Mouse (Mus musculus): ENCODE measurements around the gene Ascc2. TPM values are rescaled to one million over a fixed set of nuclear protein-coding genes. Genes with fewer than 3 reads are reported as not detected.

Ascc2 gene
- polyA plus RNA-seq (2012; rRNA removed): 14.0 and 17.8 TPM in 2 replicates

DNA sequence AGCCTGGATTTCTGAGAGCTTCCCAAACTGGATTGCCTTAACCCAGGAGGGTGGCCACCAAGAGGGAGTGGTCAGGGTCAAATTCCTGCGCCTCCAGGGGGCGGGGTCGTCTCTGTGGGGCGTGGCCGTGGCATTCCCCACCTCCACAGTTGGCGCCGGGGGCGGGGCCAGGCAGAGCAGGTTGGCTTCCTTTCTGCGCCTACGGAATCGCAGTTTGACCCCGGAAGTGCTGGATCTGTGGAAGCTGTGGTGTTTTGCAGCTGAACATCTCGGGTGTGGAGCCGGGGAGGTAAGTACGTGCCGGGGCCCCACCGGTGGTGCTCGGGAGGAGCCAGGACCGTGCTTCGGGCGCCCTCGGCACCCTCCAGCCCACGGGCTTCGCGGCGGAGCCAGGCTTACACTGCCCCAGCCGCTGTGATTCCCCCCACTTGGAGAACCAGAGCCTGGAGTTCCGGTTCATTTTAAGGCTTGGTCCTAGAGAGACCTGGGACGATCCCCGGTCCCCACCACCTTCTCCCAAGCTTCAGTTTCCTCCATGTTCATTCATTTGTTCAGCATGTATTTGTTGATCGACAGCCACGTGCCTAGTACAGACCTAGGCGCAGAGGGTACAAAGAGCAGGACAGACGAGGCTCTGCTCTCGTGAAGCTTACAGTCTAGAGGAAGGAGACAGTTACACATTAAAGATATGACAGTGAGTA lies at the start of gene Ascc2:
Ascc2 (plus strand) TSS at position 214 of the 701 bp plus-strand sequence.

DNA sequence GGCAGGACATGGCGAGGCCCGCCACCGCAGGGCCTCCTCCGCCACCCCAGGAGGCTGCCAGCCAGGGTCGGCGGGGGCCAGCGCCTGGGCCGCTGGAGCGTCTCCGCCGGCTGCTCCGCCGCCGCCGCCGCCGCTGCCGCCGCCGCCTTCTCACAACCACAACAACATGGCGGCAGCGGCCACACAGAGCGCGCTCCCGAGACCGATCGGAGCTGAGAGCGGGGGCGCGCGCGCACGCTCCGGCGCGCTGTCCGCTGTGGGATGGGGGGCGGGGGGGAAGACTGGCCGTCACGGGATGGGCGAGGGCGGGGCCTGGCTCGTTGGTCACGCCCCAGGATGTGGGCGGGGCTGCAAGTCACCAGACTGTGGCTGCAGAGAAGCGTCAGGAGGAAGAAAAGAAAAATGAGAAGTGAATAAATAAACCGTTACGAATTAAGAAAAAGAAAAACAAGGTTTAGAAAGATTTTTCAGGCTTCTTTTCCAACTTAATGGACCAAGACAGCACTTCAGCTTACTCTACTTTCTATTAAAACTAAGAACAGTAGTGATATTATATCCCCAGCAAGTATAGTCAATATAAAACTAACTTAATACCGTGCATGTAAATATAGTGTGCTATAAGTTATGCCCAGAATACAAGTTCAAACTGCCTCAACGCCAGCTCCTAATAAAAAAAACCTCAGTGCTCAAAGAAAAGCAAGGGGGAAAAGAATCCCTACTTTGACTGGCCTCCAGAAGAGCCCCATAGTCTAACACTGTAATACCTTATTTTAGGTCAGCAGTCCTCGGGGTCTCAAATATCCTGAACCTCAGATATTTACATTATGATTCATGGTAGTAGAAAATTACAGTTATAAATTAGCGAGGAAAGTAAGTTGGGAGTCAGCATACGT lies 42.7 kb upstream of the Ascc2 start, which contains the start of gene Mtmr3:
Mtmr3 (minus strand) TSS at position 256 of the 893 bp plus-strand sequence.

DNA sequence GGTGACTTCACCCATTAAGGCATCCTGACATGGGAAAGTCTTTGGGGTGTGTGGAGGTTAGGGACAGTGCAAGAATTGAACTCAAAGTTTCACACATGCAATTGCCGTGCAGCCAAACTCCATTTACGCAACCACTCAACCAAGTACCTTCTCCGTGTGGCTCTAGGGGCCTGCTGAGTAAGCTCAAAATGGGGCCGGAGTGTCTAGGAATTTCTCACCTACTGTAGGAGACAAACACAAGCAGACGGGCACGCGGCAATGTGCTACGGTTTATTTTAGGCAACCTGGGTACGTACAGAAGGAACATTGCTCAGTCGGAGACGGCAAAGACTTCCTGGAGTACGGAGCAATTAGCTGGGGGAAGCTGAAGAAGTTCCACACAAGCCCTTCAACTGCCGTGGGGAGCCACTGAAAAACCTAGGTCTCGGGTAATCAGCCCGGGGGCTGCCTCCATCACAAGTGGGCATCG lies 17.5 kb upstream of the Ascc2 start, which contains the start of gene Gm11032:
Gm11032 (plus strand) TSS at position 51 of the 469 bp plus-strand sequence.

DNA sequence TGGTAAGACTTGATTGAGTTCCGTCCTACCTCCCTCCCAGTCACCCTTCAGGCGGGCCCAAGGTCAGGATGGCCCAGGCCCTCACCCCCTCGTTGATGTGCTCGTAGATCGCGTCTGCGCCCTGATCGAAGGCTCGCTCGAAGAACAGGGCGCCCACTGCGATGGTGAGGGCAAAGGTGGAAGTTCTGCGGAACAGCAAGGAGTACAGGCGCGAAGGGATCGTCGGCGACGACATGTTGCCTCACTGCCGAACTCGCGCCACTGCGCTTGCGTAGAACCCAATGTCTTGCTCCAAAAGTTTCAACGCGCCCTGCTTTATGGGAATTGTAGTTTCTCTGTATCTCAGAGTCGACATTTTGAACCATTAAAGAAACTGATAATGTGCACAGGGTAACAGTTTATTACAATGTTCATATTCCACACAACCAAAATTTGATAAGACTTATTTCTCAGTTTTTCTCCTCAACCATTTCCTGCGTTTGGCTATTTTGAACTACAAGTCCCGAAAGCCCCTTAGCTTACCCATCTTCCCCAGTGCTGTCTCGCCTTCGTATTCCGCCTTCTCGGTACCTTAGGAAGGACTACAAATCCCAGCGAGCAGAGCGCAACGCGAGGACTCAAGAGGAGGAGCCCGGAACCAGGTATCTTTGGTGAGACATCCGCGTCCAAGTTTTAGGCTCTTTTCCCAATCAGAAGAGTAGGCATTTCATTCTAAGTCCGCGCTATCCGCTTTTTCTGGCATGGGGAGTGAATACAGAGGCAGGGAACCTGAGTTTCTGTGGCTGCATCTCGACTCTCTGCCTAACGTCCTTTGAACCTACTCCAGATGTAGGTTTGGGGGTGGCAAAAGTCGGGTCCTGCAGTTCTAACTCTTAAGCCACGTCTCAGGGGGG lies 66.8 kb downstream of the Ascc2 start, which contains the start of the genes Uqcr10 and Zmat5:
Uqcr10 (minus strand) TSS at position 271 of the 893 bp plus-strand sequence.
Zmat5 (plus strand) TSS at position 607 of the 893 bp plus-strand sequence.

Other genes starting within 250 kb of the Ascc2 start
- not detected in 2 replicates for gene Hormad2, start 196.6 kb upstream of the Ascc2 start, polyA plus RNA-seq (2012; rRNA removed)
- 33.3 and 36.6 TPM in 2 replicates for gene Mtmr3, start 42.9 kb upstream of the Ascc2 start, polyA plus RNA-seq (2012; rRNA removed)
- gene Gm11032, start 17.7 kb upstream of the Ascc2 start, polyA plus RNA-seq (2012; rRNA removed): not detected in 2 replicates
- gene Uqcr10, start 66.6 kb downstream of the Ascc2 start, polyA plus RNA-seq (2012; rRNA removed): 444 and 446 TPM in 2 replicates
- 60.1 and 64.9 TPM in 2 replicates for gene Zmat5, start 66.9 kb downstream of the Ascc2 start, polyA plus RNA-seq (2012; rRNA removed)
- gene Cabp7, start 109.0 kb downstream of the Ascc2 start, polyA plus RNA-seq (2012; rRNA removed): 0.07 and 0.08 TPM in 2 replicates
- 55.2 and 55.3 TPM in 2 replicates for gene Nf2, start 211.8 kb downstream of the Ascc2 start, polyA plus RNA-seq (2012; rRNA removed)
- 59.6 and 61.6 TPM in 2 replicates for gene Nipsnap1, start 236.2 kb downstream of the Ascc2 start, polyA plus RNA-seq (2012; rRNA removed)